Mouse (Mus musculus) brain, embryonic 14.5 days (tissue): ENCODE data around the gene Ang6.
"Not testable (repeated sequence)": the region's sequence is repeated elsewhere in the genome, so short reads cannot be mapped to it uniquely, and the experiment has no call there.

Source experiments
- CTCF ChIP-seq: fragments of 200-500 bp; IDR thresholded peaks from 2 replicates; pipeline ENCODE4 v1.5.1; 2012; ENCODE audit warnings: inconsistent platforms, mild to moderate bottlenecking, moderate library complexity, borderline replicate concordance; ENCODE audit not compliant: insufficient read depth, insufficient read length; ENCODE audit errors: extremely low read depth
- POLR2A ChIP-seq: fragments of 200-500 bp; IDR thresholded peaks from 2 replicates; pipeline ENCODE4 v1.6.1; 2012; ENCODE audit warnings: mild to moderate bottlenecking, inconsistent platforms, borderline replicate concordance; ENCODE audit not compliant: poor library complexity, insufficient read depth, insufficient read length, severe bottlenecking; ENCODE audit errors: extremely low read depth

DNA sequence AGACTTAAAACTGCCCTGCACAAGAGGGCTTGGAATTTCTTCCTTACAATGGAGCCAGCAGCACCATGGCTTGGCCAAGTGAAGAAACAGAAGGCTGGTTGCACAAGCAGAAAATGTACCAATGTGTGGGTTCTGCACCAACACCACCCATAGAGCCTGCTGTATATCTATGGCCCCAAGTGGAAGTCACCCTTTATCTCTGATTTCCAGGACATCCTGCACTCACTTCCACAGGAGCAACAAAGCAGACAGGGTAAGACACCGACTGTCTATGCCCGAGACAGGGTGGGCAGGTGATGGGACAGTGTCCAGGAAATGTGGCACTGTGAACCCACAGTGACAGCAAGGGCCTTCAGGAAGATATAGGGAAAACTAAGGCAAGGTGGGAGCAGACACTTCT is 44.5 kb upstream of the Ang6 start:
- TF ChIP-seq POLR2A, CTCF: not testable (repeated sequence)
